Mouse (Mus musculus) ZHBTc4 (cell line): ENCODE results near the gene Lhfpl5.

ENCODE experiments used
- DNase-seq: peaks from one replicate; pipeline ENCODE4 v3.0.0-alpha.2; 2011; ENCODE audit warnings: low read depth, low spot score

Gene Lhfpl5

GRCm38 (mm10) chr17:28575244-28576125 lies at the start of gene Lhfpl5:
Gene Lhfpl5 (plus strand): TSS chr17:28575641.
- DNase-seq: peak; percentile 83

GRCm38 (mm10) chr17:28527184-28528042 lies 48.0 kb upstream of the Lhfpl5 start:
- DNase-seq: no peak

DNA sequence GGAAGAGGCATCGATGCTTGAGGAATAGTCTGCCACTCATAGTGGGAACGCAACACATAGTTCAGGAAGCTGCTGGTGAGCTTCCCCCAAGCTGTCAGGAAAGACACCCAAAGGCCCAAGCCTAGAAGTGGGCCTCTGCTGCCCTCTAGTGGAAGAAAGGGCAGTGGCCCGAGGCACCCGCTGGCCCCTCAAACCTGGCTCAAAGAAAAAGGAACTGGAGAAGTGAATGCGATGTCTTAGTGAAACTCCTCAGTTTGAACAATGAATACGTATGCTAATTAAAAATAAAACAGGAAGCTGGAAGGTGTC lies 47.4 kb upstream of the Lhfpl5 start:
- DNase-seq: peak; percentile 83

DNA sequence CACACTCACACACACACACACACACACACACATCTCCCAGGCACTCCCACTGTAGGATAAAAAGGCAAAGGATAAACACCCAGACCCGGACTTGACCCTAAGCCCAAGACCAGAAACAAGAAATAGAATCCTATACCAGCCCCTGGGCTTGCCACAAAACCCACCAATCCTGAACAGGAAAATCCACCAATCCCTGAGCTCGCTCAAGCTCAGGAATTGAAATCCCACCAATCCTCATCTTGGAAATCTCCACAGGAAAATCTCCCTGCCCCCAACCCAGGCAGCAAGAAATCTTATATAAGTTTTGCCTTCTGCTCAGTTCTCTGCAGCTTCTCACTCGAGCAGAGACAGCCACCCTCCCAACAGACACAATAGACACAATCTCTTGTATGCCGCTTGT lies 46.3 kb upstream of the Lhfpl5 start:
- peak; percentile 65 for DNase-seq

GRCm38 (mm10) chr17:28530506-28530905 lies 44.9 kb upstream of the Lhfpl5 start, which contains the start of gene Armc12:
Gene Armc12 (plus strand): TSS chr17:28530806.
- DNase-seq: no peak

- DNase-seq: peak; percentile 82
Measured at GRCm38 (mm10) chr17:28531946-28532345, 43.5 kb upstream of the Lhfpl5 start.

GRCm38 (mm10) chr17:28532557-28532956 lies 42.9 kb upstream of the Lhfpl5 start:
- no peak for DNase-seq

DNA sequence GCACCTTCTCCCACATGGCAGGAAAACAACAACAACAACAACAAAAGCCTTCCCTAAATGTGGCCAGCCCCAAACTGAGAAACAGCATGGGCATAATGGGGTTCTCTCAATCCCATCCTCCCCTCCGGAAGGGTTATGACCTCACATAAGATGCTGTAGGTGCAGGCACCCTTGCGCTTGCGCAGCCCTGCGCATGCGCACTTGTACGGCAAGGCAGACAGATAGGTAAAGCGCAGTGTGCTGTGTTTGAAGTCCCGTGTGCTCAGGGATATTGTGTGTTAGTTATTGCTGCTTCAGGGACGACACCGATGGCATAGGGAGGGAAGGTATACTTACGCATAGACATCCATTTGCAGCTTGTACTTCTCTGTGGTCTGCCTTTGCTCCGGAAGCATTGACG lies 42.1 kb upstream of the Lhfpl5 start:
- DNase-seq: peak; percentile 53

DNA sequence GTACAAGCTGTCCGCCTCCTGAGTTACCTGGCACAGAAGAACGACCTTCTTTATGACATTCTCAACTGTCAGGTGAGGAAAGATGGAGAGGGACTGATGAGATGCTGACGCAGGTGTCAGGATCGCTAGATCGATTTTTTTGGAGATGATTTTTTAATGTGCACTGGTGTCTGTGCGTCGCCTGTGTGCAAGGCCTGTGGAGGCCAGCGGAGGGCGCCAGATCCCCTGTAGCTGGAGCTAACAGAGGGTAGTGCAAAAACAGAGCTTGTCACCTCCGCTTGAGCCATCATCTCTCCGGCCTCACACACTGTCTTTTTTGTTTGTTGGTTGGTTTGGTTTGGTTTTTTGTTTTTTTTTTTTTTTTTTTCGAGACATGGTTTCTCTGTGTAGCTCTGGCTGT lies 37.6 kb upstream of the Lhfpl5 start:
- peak; percentile 85 for DNase-seq

DNA sequence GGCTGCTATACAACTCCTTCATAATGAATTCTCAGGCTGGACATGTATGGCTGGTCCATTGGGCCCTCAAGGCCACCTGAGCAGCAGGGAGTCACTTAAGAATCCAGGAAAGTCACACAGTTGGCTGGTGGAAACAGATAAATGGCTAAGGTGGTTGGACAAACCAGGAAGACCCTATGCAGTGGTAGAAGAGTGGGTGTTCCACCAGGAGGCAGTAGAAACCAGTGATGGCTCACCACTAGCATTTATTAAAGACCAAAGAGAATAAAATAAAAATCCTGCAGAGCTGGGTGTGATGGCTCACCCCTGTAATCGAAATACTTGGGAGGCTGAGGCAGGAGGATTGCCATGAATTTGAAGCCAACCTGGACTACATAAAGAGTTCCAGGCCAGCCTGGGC lies 28.5 kb upstream of the Lhfpl5 start:
- no peak for DNase-seq

- no peak for DNase-seq
Measured at GRCm38 (mm10) chr17:28548550-28548949, 26.9 kb upstream of the Lhfpl5 start.

DNA sequence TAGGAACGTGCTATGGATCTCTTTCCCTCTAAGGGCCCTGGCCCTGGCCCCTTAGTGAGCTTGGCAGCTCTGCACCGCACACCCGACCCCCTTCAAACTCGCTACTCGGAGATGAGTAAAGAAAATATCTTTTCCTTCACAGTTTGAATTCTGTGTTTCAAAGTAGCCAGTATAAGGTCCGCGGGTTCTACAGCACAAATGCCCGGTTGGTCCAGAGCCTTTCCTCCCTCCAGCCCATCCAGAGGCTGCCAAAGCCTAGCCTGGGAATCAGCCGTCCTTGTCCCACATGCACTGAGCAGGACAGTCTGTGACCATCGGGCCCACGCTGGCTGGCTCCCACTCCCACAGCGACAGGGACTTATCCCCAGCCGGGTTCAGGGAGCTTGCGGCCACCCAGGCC lies 26.3 kb upstream of the Lhfpl5 start, which contains the start of gene Clpsl2:
Clpsl2 (plus strand) TSS at position 301 of the 400 bp plus-strand sequence.
- no peak for DNase-seq

DNA sequence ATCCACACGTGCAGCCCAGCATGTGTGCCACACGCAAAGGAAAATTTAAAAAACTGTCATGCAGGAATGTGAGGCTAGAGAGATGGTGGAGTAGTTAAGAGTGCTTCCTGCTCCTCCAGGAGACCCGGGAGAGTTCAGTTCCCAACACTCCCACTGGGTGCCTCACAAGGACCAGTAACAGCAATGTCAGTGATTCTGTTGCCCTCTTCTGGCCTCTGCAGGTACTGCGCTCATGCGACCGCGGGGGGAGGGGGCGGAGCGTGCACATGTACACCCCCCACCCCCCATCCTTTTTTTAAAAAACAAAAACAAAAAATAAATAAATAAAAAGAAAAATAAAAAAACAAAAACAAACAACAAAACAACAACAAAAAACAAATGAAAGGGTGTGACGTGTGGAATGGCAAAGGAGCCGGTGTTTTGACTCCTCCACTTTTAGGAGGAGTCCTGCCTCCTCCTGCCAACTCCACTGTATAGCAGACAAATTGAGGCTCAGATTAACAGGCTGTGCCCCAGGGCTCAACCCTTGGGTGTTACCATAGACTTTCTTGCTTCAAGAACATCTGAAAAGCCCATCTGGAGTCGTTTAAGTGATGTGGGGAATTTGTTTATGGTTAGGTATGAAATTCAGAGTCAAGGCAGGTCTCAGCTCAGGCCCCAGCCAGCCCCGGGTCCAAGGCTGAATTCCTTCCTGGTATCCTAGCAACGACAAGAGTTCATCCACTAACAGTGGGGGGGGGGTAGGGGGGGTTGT lies 22.2 kb upstream of the Lhfpl5 start:
- peak; percentile 93 for DNase-seq

GRCm38 (mm10) chr17:28554021-28554420 lies 21.4 kb upstream of the Lhfpl5 start:
- DNase-seq: peak; percentile 72

- peak; percentile 81 for DNase-seq
Measured at GRCm38 (mm10) chr17:28556635-28557396, 18.6 kb upstream of the Lhfpl5 start.

DNA sequence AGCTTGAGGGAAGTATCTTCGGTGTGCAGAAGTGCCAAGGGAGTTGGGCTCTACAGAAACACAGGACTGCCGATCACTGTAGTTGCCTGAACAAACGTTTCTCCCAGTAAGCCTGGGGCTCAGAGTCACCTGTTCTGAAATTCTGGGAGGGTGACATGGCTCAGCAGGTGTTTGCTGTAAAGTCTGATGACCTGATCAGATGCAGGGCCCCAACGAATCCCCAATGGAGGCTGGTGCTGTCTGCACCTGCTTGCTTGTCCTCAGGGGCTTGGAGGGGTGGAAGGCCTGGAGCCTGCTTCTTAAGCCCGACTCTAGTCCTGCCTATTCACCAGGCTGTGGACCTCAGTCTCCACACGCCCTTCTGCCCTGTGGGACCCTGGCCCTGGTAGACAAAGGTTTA lies 17.7 kb upstream of the Lhfpl5 start:
- DNase-seq: no peak

DNA sequence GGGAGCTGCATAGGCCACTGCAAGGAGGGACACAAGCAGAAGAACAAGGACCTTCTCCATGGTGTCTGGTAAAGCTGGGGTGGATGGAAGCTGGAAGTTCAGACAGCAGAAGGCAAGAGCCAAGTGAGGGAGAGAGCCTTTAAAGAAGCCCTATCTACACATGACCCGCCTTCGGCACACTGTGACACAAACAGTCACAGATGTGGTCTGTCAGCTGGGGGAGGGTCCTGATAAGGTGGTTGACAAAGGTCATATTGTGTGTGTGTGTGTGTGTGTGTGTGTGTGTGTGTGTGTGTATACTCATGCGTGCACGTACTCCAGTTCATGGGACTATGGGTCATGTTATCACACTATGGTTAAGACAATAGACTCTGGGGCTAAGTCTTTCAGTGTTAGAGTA lies 14.8 kb upstream of the Lhfpl5 start, which contains the start of gene Clps:
Clps (minus strand) TSS at position 169 of the 400 bp plus-strand sequence.
- DNase-seq: no peak

DNA sequence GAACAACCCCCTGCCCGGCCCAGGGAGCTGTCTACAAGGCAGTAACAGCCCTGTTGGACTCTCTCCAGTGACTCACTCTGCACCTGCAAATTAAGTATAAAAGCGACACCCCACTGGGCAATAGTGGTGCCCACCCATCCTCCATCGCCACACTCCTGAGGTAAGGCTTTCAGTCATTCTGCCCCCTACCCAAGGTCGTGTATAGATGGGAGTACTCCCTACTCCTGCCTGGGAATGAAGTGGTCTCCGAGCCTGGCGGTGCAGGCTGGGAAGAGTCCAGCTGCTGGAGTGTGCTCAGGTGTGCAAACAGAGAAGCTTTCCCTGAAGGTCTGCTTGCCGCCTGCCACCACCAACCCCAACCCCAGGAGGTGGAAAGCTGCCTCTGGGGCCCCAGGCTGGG lies 13.8 kb upstream of the Lhfpl5 start:
- DNase-seq: peak; percentile 44

DNA sequence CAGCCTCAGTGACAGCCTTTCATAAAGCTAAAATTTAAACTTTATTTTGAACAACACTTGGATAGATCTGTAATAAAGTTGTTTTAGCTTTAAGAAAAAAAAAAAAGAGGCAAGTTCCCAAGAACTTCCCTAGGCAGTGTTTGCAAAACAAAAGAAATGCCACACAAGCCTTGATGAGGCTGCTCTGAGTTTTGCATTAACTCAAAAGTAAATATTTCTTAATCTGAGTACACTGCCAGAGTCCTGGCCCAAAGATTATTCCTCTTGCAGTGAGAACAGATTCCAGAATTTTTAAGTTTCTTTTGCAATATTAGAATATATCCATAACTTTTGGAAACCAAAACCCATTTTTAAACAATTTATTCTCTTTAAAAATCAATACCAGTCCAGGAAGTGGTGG lies 10.3 kb upstream of the Lhfpl5 start:
- DNase-seq: no peak

DNA sequence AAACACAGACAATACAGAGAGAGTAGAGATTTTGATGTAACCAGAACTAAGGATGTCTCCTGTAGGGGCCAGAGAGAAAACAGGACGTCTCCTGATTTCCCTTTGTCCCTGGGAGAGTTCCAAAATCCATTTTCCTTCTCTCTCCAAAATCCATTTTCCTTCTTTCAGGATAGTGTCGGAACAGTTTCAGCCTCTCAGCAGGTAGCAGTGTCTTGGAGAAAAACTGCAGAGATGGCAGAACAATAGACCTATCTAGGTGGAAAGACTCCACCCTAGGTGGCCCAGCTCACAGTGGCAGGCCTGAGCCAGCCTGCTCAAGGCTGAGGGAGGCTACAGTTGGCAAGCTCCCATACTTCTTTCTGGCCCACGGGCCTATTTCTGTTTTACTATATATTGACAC lies 7.9 kb upstream of the Lhfpl5 start:
- peak; percentile 75 for DNase-seq

DNA sequence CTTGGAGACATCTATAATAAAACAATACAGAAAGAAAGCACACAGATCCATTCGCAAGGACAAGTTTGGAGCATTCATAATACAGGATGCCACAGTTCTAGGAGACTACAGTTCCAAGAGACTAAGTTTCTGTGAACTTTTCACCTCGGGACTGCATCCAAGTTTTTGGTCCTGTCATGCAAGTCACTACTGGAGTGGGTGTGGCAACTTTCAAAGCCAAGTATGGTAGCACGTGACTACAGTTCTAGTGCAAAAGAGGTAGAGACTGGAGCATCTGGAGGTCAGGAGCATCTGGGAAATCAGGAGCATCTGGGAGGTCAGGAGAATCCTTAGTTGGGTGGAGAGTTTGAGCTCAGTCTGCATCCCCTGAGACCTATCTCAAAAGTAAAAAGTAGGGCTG lies 3.6 kb upstream of the Lhfpl5 start:
- peak; percentile 52 for DNase-seq
